Mouse (Mus musculus) spleen, adult 2 months (tissue): ENCODE measurements around the gene Mrpl45.

Source experiments
- CTCF ChIP-seq: fragments of 200-500 bp; IDR thresholded peaks from 2 replicates; pipeline ENCODE4 v1.5.1; 2011; ENCODE audit warnings: mild to moderate bottlenecking, inconsistent platforms; ENCODE audit not compliant: insufficient read depth, insufficient read length, insufficient replicate concordance; ENCODE audit errors: extremely low read depth
- POLR2A ChIP-seq: fragments of 200-500 bp; IDR thresholded peaks from 2 replicates; pipeline ENCODE4 v1.6.1; 2011; ENCODE audit warnings: low read depth, low read length, inconsistent platforms

- TF ChIP-seq CTCF: no peak
- no peak for TF ChIP-seq POLR2A
Measured at GRCm38 (mm10) chr11:97278456-97278855, 37.1 kb upstream of the Mrpl45 start.
